Comparison of ENCODE assay signal across 26 mouse cellular contexts in genomic region chr15:98802926-98803325, GRCm38 (mm10). TPM values are rescaled to one million over a fixed set of nuclear protein-coding genes. Genes with fewer than 3 reads are reported as not detected.
DNase-seq lines count a peak whose midpoint lies in the region; ATAC-seq and TF ChIP-seq lines count a peak whose summit lies in the region.
"Had no signal": no experiment of that assay in that cellular context is flagged by ENCODE, and none has a peak within 500 bp of the region (broad histone marks: within the 10 kb centered on the region; RNA-seq: fewer than 3 reads in every experiment).

No protein-coding gene starts in this region.

- TF ChIP-seq CTCF in kidney, adult 2 months (conservative IDR thresholded peaks at IDR 0.05; ENCODE audit: insufficient read depth, insufficient read length, low read depth, low read length), result no peak
- TF ChIP-seq CTCF in layer of hippocampus, adult 2 months (conservative IDR thresholded peaks at IDR 0.05), result no peak

- H3K9ac ChIP-seq in intestine, embryonic 15.5 days, result no peak overlapping the region
- H3K9ac ChIP-seq: heart, embryonic 15.5 days; liver, embryonic 13.5 days had no signal

- ATAC-seq in megakaryocyte, adult 5-6 weeks (ENCODE audit: poor library complexity, severe bottlenecking), result no peak
- ATAC-seq in intestine, embryonic 15.5 days, result no peak
- ATAC-seq: CD4-positive, CD25-positive, alpha-beta regulatory T cell, adult 4 months; inflammation-experienced regulatory T-cells, adult 6 months; midbrain, embryonic 16.5 days had no signal

- no peak overlapping the region for H3K27ac ChIP-seq in kidney, adult 2 months (ENCODE audit: insufficient read depth, low read depth, low read length)
- no peak overlapping the region for H3K27ac ChIP-seq in intestine, embryonic 15.5 days
- no peak overlapping the region for H3K27ac ChIP-seq in layer of hippocampus, adult 2 months
- H3K27ac ChIP-seq: gastrocnemius, adult 2 months; heart, embryonic 15.5 days; limb, embryonic 10.5 days; liver, embryonic 13.5 days; macrophage; stomach, postnatal 0 days had no signal

- no peaks in the 10 kb centered on the region for H3K36me3 ChIP-seq in kidney, adult 2 months (ENCODE audit: control insufficient read depth, insufficient read depth, low read length)
- no peaks in the 10 kb centered on the region for H3K36me3 ChIP-seq in megakaryocyte, embryonic 14.5 days (replicated peaks; ENCODE audit: low read length)
- H3K36me3 ChIP-seq in intestine, embryonic 15.5 days, result no peaks in the 10 kb centered on the region
- H3K36me3 ChIP-seq: heart, embryonic 15.5 days; limb, embryonic 10.5 days; liver, embryonic 13.5 days had no signal

- no peak for TF ChIP-seq POLR2A in kidney, adult 2 months (IDR thresholded peaks at IDR 0.05; ENCODE audit: low read depth, low read length)

- peak; percentile 16 for DNase-seq in adrenal gland, postnatal 10 days
- no peak for DNase-seq in adrenal gland, postnatal 14 days
- peak; percentile 72 for DNase-seq in kidney, adult 2 months
- no peak for DNase-seq in kidney, postnatal 4 days
- no peak for DNase-seq in layer of hippocampus, adult 2 months (ENCODE audit: low spot score in 2 of 2)
- DNase-seq: cerebellum, adult 2 months; cerebellum, postnatal 36 days; gastrocnemius, adult 2 months; liver, embryonic 13.5 days; right cerebral cortex, postnatal 4 days had no signal

- no peak overlapping the region for H3K4me3 ChIP-seq in kidney, adult 2 months (ENCODE audit: insufficient read depth, low read depth, low read length)
- H3K4me3 ChIP-seq in megakaryocyte, embryonic 14.5 days (replicated peaks), result peak overlapping the region; percentile 81
- no peak overlapping the region for H3K4me3 ChIP-seq in intestine, embryonic 15.5 days (replicated peaks)
- no peak overlapping the region for H3K4me3 ChIP-seq in layer of hippocampus, adult 2 months
- H3K4me3 ChIP-seq: gastrocnemius, adult 2 months; heart, embryonic 15.5 days; limb, embryonic 10.5 days; liver, embryonic 13.5 days had no signal

- WGBS in kidney, adult 2 months, result 24% methylated on average over 8 of the region's 8 CpGs
- 8% methylated on average over 8 of the region's 8 CpGs for WGBS in intestine, embryonic 15.5 days

- H3K27me3 ChIP-seq in kidney, adult 2 months (replicated peaks; ENCODE audit: control insufficient read depth, insufficient read depth, low read length), result peaks cover 3% of the 10 kb centered on the region; the same call in 1 of the 2 replicates
- H3K27me3 ChIP-seq in megakaryocyte, embryonic 14.5 days (replicated peaks), result peaks cover 98% of the 10 kb centered on the region
- H3K27me3 ChIP-seq in intestine, embryonic 15.5 days (replicated peaks), result peaks cover 92% of the 10 kb centered on the region

- no peaks in the 10 kb centered on the region for H3K9me3 ChIP-seq in megakaryocyte, embryonic 14.5 days
- no peaks in the 10 kb centered on the region for H3K9me3 ChIP-seq in intestine, embryonic 15.5 days
- H3K9me3 ChIP-seq: heart, embryonic 15.5 days; limb, embryonic 10.5 days; liver, embryonic 13.5 days had no signal

- H3K4me2 ChIP-seq in intestine, embryonic 15.5 days (replicated peaks), result peak overlapping the region; percentile 12; the same call in 1 of the 2 replicates
- H3K4me2 ChIP-seq: liver, embryonic 13.5 days had no signal

- peaks cover 1% of the 10 kb centered on the region; the same call in 1 of the 2 replicates for H3K4me1 ChIP-seq in kidney, adult 2 months (ENCODE audit: control insufficient read depth, insufficient read depth, low read length)
- H3K4me1 ChIP-seq in megakaryocyte, embryonic 14.5 days, result peaks cover 55% of the 10 kb centered on the region
- H3K4me1 ChIP-seq in intestine, embryonic 15.5 days (replicated peaks), result peaks cover 39% of the 10 kb centered on the region

RNA-seq across cellular contexts. Expression of gene Ddn, which starts 6.4 kb away (rescaled TPM):
- total RNA-seq in adrenal gland, postnatal 10 days (2021), result under 1 TPM; 0.09 to 0.21 TPM
- total RNA-seq in adrenal gland, postnatal 14 days (2021), result 0.11 TPM in 1 of 2 replicates, not detected in the other
- 12.1 and 12.3 TPM in 2 replicates for polyA plus RNA-seq in kidney, adult 2 months (2012; rRNA removed)
- 0.32 and 0.73 TPM in 2 replicates for polyA plus RNA-seq in megakaryocyte, embryonic 14.5 days (2012; ENCODE audit: insufficient read depth, low replicate concordance)
- not detected in 2 replicates for total RNA-seq in megakaryocyte, adult 5-6 weeks (2015)
- total RNA-seq in megakaryocyte, adult 5-6 weeks (2017), result 0.15 and 0.16 TPM in 2 replicates
- not detected in 2 replicates for polyA plus RNA-seq in intestine, embryonic 15.5 days (2015; fragmentation: Nextera tagmentation; extraction: Ambion mirVana)
- total RNA-seq in layer of hippocampus, adult 2 months (2021), result 1,000 to 10,000 TPM; 1,636 to 1,683 TPM
- polyA plus RNA-seq: CD4-positive, CD25-positive, alpha-beta regulatory T cell, adult 4 months; forebrain, embryonic 11.5 days; inflammation-experienced regulatory T-cells, adult 6 months; limb, embryonic 10.5 days; liver, embryonic 13.5 days; lung, embryonic 16.5 days; macrophage; stomach, postnatal 0 days had no signal

RNA-seq across cellular contexts. Expression of gene Wnt1, which starts 13.3 kb away (rescaled TPM):
- under 1 TPM in 1 of 2 experiments, not detected in 1; 0.12 TPM for total RNA-seq in adrenal gland, postnatal 10 days (2021)
- total RNA-seq in adrenal gland, postnatal 14 days (2021), result not detected in 2 replicates
- polyA plus RNA-seq in kidney, adult 2 months (2012; rRNA removed), result 0.04 TPM in 1 of 2 replicates, not detected in the other
- polyA plus RNA-seq in megakaryocyte, embryonic 14.5 days (2012; ENCODE audit: insufficient read depth, low replicate concordance), result not detected in 2 replicates
- not detected in 2 replicates for total RNA-seq in megakaryocyte, adult 5-6 weeks (2015)
- not detected in 2 replicates for total RNA-seq in megakaryocyte, adult 5-6 weeks (2017)
- polyA plus RNA-seq in intestine, embryonic 15.5 days (2015; fragmentation: Nextera tagmentation; extraction: Ambion mirVana), result not detected in 2 replicates
- total RNA-seq in layer of hippocampus, adult 2 months (2021), result not detected
- total RNA-seq: adrenal gland, postnatal 4 days; hematopoietic stem cell, adult 5-6 weeks; left cerebral cortex, adult 18-20 months had no signal
- polyA plus RNA-seq: CD4-positive, CD25-positive, alpha-beta regulatory T cell, adult 4 months; cerebellum, adult 2 months; gonadal fat pad, adult 2 months; heart, embryonic 15.5 days; limb, embryonic 10.5 days; liver, embryonic 13.5 days; lung, embryonic 16.5 days; macrophage; stomach, postnatal 0 days had no signal

RNA-seq across cellular contexts. Expression of gene Wnt10b, which starts 25.0 kb away (rescaled TPM):
- total RNA-seq in adrenal gland, postnatal 10 days (2021), result 1 to 10 TPM in 1 of 2 experiments, under 1 TPM in 1; 0.96 to 1.1 TPM
- total RNA-seq in adrenal gland, postnatal 14 days (2021), result 0.48 and 0.79 TPM in 2 replicates
- 0.22 and 0.25 TPM in 2 replicates for polyA plus RNA-seq in kidney, adult 2 months (2012; rRNA removed)
- not detected in 2 replicates for polyA plus RNA-seq in megakaryocyte, embryonic 14.5 days (2012; ENCODE audit: insufficient read depth, low replicate concordance)
- 0.04 and 0.34 TPM in 2 replicates for total RNA-seq in megakaryocyte, adult 5-6 weeks (2015)
- not detected in 2 replicates for total RNA-seq in megakaryocyte, adult 5-6 weeks (2017)
- polyA plus RNA-seq in intestine, embryonic 15.5 days (2015; fragmentation: Nextera tagmentation; extraction: Ambion mirVana), result not detected in 2 replicates
- total RNA-seq in layer of hippocampus, adult 2 months (2021), result under 1 TPM; 0.15 to 0.38 TPM
- polyA plus RNA-seq: CD4-positive, CD25-positive, alpha-beta regulatory T cell, adult 4 months; heart, embryonic 15.5 days; liver, embryonic 13.5 days; macrophage; midbrain, embryonic 16.5 days had no signal

RNA-seq across cellular contexts. Expression of gene Prkag1, which starts 28.4 kb away (rescaled TPM):
- 10 to 100 TPM; 65.7 to 71.5 TPM for total RNA-seq in adrenal gland, postnatal 10 days (2021)
- total RNA-seq in adrenal gland, postnatal 14 days (2021), result 59.1 and 62.5 TPM in 2 replicates
- polyA plus RNA-seq in kidney, adult 2 months (2012; rRNA removed), result 68.9 and 72.7 TPM in 2 replicates
- polyA plus RNA-seq in megakaryocyte, embryonic 14.5 days (2012; ENCODE audit: insufficient read depth, low replicate concordance), result 237 and 264 TPM in 2 replicates
- total RNA-seq in megakaryocyte, adult 5-6 weeks (2015), result 60.5 TPM in 2 replicates
- total RNA-seq in megakaryocyte, adult 5-6 weeks (2017), result 99.7 and 126 TPM in 2 replicates
- polyA plus RNA-seq in intestine, embryonic 15.5 days (2015; fragmentation: Nextera tagmentation; extraction: Ambion mirVana), result 88.3 and 89.0 TPM in 2 replicates
- total RNA-seq in layer of hippocampus, adult 2 months (2021), result 10 to 100 TPM; 50.3 to 51.9 TPM

RNA-seq across cellular contexts. Expression of gene Arf3, which starts 39.9 kb away (rescaled TPM):
- 10 to 100 TPM; 92.4 to 94.7 TPM for total RNA-seq in adrenal gland, postnatal 10 days (2021)
- total RNA-seq in adrenal gland, postnatal 14 days (2021), result 98.5 and 104 TPM in 2 replicates
- 114 and 143 TPM in 2 replicates for polyA plus RNA-seq in kidney, adult 2 months (2012; rRNA removed)
- polyA plus RNA-seq in megakaryocyte, embryonic 14.5 days (2012; ENCODE audit: insufficient read depth, low replicate concordance), result 7.0 and 17.8 TPM in 2 replicates
- 28.3 and 35.9 TPM in 2 replicates for total RNA-seq in megakaryocyte, adult 5-6 weeks (2015)
- total RNA-seq in megakaryocyte, adult 5-6 weeks (2017), result 33.8 and 37.8 TPM in 2 replicates
- polyA plus RNA-seq in intestine, embryonic 15.5 days (2015; fragmentation: Nextera tagmentation; extraction: Ambion mirVana), result 39.8 and 43.6 TPM in 2 replicates
- total RNA-seq in layer of hippocampus, adult 2 months (2021), result 100 to 1,000 TPM; 820 to 852 TPM

Comparison
In these comparisons a context has a peak if more than half of its experiments do, and no peak if none do; other contexts are left out.
1. DNase-seq: peak in adrenal gland, postnatal 10 days (single experiment) and kidney, adult 2 months (single experiment); none in adrenal gland, postnatal 14 days (single experiment), kidney, postnatal 4 days (0 of 2) and layer of hippocampus, adult 2 months (0 of 2).
2. RNA of gene Ddn, which starts 6.4 kb away (total RNA-seq): 1,636 to 1,683 TPM in layer of hippocampus, adult 2 months; 0.09 to 0.21 TPM in adrenal gland, postnatal 10 days, 0.15 to 0.16 TPM in megakaryocyte, adult 5-6 weeks and 0.11 TPM in adrenal gland, postnatal 14 days; every median in the first group is over 1,000 times any median in the second.